Mouse (Mus musculus): ENCODE data around the gene Ptpa. TPM values are rescaled to one million over a fixed set of nuclear protein-coding genes. Genes with fewer than 3 reads are reported as not detected.

Ptpa gene
- polyA plus RNA-seq, 1 experiment from 2014 or later, result 164 TPM

- H3K27ac ChIP-seq, result no peak overlapping the region
- no peak overlapping the region for H3K4me2 ChIP-seq
- WGBS, result 63% methylated on average over 3 of the region's 3 CpGs
- H3K9me3 ChIP-seq, result no peaks in the 10 kb centered on the region
- 0 out of 2 replicates have a peak, but pooled peaks cover 21% of the 10 kb centered on the region for H3K4me1 ChIP-seq
- no peak overlapping the region for H3K4me3 ChIP-seq
- no peak overlapping the region for H3K9ac ChIP-seq
- no peak for ATAC-seq (ENCODE audit: borderline replicate concordance, extremely low read depth, low FRiP score, low TSS enrichment)
- peaks cover 30% of the 10 kb centered on the region for H3K36me3 ChIP-seq
- H3K27me3 ChIP-seq, result no peaks in the 10 kb centered on the region
These were observed 37.7 kb downstream of the Ptpa start for GRCm38 (mm10) chr2:30453570-30453969.

- H3K9me3 ChIP-seq, result no peaks in the 10 kb centered on the region
- H3K4me1 ChIP-seq, result 0 out of 2 replicates have a peak, but pooled peaks cover 21% of the 10 kb centered on the region
- no peaks in the 10 kb centered on the region for H3K27me3 ChIP-seq
- H3K9ac ChIP-seq, result no peak overlapping the region
- no peak overlapping the region for H3K4me3 ChIP-seq
- no peak overlapping the region for H3K27ac ChIP-seq
- 75% methylated on average over 5 of the region's 5 CpGs for WGBS
- H3K4me2 ChIP-seq, result no peak overlapping the region
- ATAC-seq (ENCODE audit: borderline replicate concordance, extremely low read depth, low FRiP score, low TSS enrichment), result no peak
- peaks cover 22% of the 10 kb centered on the region for H3K36me3 ChIP-seq
These were observed 38.7 kb downstream of the Ptpa start for GRCm38 (mm10) chr2:30454587-30454986.

- no peak overlapping the region for H3K27ac ChIP-seq
- WGBS, result 54% methylated on average over 13 of the region's 13 CpGs
- ATAC-seq (ENCODE audit: borderline replicate concordance, extremely low read depth, low FRiP score, low TSS enrichment), result no peak
- no peak overlapping the region for H3K4me3 ChIP-seq
- no peaks in the 10 kb centered on the region for H3K27me3 ChIP-seq
- 0 out of 2 replicates have a peak, but pooled peaks cover 10% of the 10 kb centered on the region for H3K36me3 ChIP-seq
- H3K9ac ChIP-seq, result no peak overlapping the region
- H3K9me3 ChIP-seq, result no peaks in the 10 kb centered on the region
- peaks cover 25% of the 10 kb centered on the region; the same call in 1 of the 2 replicates for H3K4me1 ChIP-seq
- no peak overlapping the region for H3K4me2 ChIP-seq
These were observed 40.5 kb downstream of the Ptpa start for GRCm38 (mm10) chr2:30456104-30456980.

GRCm38 (mm10) chr2:30458349-30458748, 42.5 kb downstream of the Ptpa start:
- Histone ChIP-seq H3K4me2 (no peak overlapping the region), H3K27me3 (no peaks in the 10 kb centered on the region), H3K27ac (peak overlapping the region; percentile 38; the same call in 1 of the 2 replicates), H3K36me3 (0 out of 2 replicates have a peak, but pooled peaks cover 5% of the 10 kb centered on the region), H3K9ac (no peak overlapping the region), H3K4me3 (no peak overlapping the region), H3K4me1 (peaks cover 26% of the 10 kb centered on the region), H3K9me3 (no peaks in the 10 kb centered on the region)
- 60% methylated on average over 6 of the region's 6 CpGs for WGBS
- ATAC-seq (ENCODE audit: borderline replicate concordance, extremely low read depth, low FRiP score, low TSS enrichment), result no peak

DNA sequence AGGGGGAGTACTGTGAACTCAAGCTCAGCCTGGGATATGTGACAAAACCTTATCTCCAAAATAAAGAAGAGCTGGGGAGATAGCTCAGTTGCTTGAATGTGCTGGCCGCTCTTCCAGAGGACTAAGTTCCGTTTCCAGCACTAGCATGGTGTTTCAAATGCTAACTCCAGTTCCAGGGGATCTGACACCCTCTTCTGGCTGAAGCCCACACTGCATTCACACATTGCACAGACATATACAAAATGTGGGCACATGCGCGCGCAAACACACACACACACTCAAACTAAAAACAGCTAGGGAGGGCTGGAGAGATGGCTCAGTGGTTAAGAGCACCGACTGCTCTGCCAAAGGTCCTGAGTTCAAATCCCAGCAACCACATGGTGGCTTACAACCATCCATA, 43.4 kb downstream of the Ptpa start:
- Histone ChIP-seq H3K9ac (no peak overlapping the region), H3K9me3 (no peaks in the 10 kb centered on the region), H3K4me3 (no peak overlapping the region), H3K27ac (no peak overlapping the region), H3K36me3 (0 out of 2 replicates have a peak, but pooled peaks cover 5% of the 10 kb centered on the region), H3K4me1 (peaks cover 27% of the 10 kb centered on the region), H3K4me2 (no peak overlapping the region), H3K27me3 (no peaks in the 10 kb centered on the region)
- ATAC-seq (ENCODE audit: borderline replicate concordance, extremely low read depth, low FRiP score, low TSS enrichment), result no peak
- 86% methylated on average over 6 of the region's 6 CpGs for WGBS

DNA sequence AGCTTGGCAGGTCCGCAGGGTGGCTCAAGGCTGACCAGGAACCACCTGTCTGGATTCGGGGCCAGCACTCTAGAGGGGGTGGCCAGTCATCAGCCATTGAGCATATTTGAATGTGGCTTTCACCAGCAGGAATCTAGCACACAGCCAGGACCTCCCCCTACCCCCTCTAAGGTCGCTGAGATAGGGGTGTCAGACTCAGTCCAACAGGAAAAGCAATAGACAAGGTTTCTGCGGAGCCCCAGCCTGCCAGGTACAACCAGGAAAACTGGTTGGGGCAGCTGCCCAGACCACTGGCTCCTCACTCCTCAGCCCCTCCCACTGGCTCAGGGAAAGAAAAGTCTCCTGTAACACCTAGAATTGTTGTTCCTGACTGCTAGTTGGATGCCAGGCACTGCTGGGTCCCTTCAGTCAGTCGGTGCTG, 47.5 kb downstream of the Ptpa start:
- Histone ChIP-seq H3K36me3 (no peaks in the 10 kb centered on the region), H3K27ac (peak overlapping the region; percentile 95), H3K9me3 (no peaks in the 10 kb centered on the region), H3K4me3 (peak overlapping the region; percentile 36), H3K27me3 (no peaks in the 10 kb centered on the region), H3K4me1 (peaks cover 41% of the 10 kb centered on the region), H3K9ac (peak overlapping the region; percentile 30), H3K4me2 (peak overlapping the region; percentile 65)
- peak; percentile 59 for ATAC-seq (ENCODE audit: borderline replicate concordance, extremely low read depth, low FRiP score, low TSS enrichment)
- 6% methylated on average over 5 of the region's 5 CpGs for whole genome bisulfite sequencing

- Histone ChIP-seq H3K27ac (peak overlapping the region; percentile 95), H3K4me1 (peaks cover 40% of the 10 kb centered on the region), H3K36me3 (no peaks in the 10 kb centered on the region), H3K27me3 (no peaks in the 10 kb centered on the region), H3K4me2 (peak overlapping the region; percentile 65), H3K9me3 (no peaks in the 10 kb centered on the region), H3K4me3 (peak overlapping the region; percentile 36), H3K9ac (peak overlapping the region; percentile 30; the same call in 1 of the 2 replicates)
- ATAC-seq (ENCODE audit: borderline replicate concordance, extremely low read depth, low FRiP score, low TSS enrichment), result peak; percentile 87
- WGBS, result 2% methylated on average over 9 of the region's 9 CpGs
These were observed 48.1 kb downstream of the Ptpa start for GRCm38 (mm10) chr2:30463904-30464330.

- H3K9ac ChIP-seq, result peak overlapping the region; percentile 30; the same call in 1 of the 2 replicates
- peak overlapping the region; percentile 95 for H3K27ac ChIP-seq
- H3K4me3 ChIP-seq, result peak overlapping the region; percentile 36
- ATAC-seq (ENCODE audit: borderline replicate concordance, extremely low read depth, low FRiP score, low TSS enrichment), result no peak
- H3K36me3 ChIP-seq, result no peaks in the 10 kb centered on the region
- no peaks in the 10 kb centered on the region for H3K9me3 ChIP-seq
- H3K27me3 ChIP-seq, result no peaks in the 10 kb centered on the region
- peak overlapping the region; percentile 65 for H3K4me2 ChIP-seq
- WGBS, result 33% methylated on average over 5 of the region's 5 CpGs
- H3K4me1 ChIP-seq, result peaks cover 40% of the 10 kb centered on the region
These were observed 48.6 kb downstream of the Ptpa start for GRCm38 (mm10) chr2:30464411-30464810.

- ATAC-seq (ENCODE audit: borderline replicate concordance, extremely low read depth, low FRiP score, low TSS enrichment), result no peak
- no peaks in the 10 kb centered on the region for H3K36me3 ChIP-seq
- no peak overlapping the region for H3K27ac ChIP-seq
- no peak overlapping the region for H3K4me3 ChIP-seq
- no peak overlapping the region for H3K9ac ChIP-seq
- peaks cover 39% of the 10 kb centered on the region for H3K4me1 ChIP-seq
- WGBS, result 49% methylated on average over 4 of the region's 4 CpGs
- H3K27me3 ChIP-seq, result no peaks in the 10 kb centered on the region
- no peak overlapping the region for H3K4me2 ChIP-seq
- no peaks in the 10 kb centered on the region for H3K9me3 ChIP-seq
These were observed 50.9 kb downstream of the Ptpa start for GRCm38 (mm10) chr2:30466787-30467186.

GRCm38 (mm10) chr2:30469009-30469408, 53.2 kb downstream of the Ptpa start:
- H3K4me3 ChIP-seq, result peak overlapping the region; percentile 86; the same call in 1 of the 2 replicates
- WGBS, result 63% methylated on average over 6 of the region's 6 CpGs
- H3K4me1 ChIP-seq, result peaks cover 26% of the 10 kb centered on the region
- no peak overlapping the region for H3K27ac ChIP-seq
- no peaks in the 10 kb centered on the region for H3K36me3 ChIP-seq
- H3K9me3 ChIP-seq, result no peaks in the 10 kb centered on the region
- H3K9ac ChIP-seq, result no peak overlapping the region
- H3K27me3 ChIP-seq, result no peaks in the 10 kb centered on the region
- no peak for ATAC-seq (ENCODE audit: borderline replicate concordance, extremely low read depth, low FRiP score, low TSS enrichment)
- H3K4me2 ChIP-seq, result peak overlapping the region; percentile 98

DNA sequence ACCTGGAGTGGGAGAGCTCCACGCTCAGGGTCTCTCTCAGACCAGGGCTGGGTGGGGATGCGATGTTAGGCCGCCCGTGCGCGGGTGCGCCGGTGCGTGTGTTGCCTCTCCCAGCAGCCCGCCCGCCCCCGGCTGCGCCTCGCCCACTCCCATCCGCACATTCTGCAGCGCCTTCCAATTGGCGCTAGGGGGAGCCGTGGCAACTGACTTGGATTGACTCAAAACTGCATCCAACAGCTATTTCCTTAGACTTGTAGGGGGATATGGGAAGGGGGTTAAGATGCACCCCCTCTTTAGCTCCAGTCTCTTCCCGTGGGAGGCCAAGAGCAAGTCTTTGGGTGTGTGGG, 53.9 kb downstream of the Ptpa start:
- H3K27ac ChIP-seq, result peak overlapping the region; percentile 97
- ATAC-seq (ENCODE audit: borderline replicate concordance, extremely low read depth, low FRiP score, low TSS enrichment), result no peak
- peak overlapping the region; percentile 86 for H3K4me3 ChIP-seq
- peak overlapping the region; percentile 75 for H3K9ac ChIP-seq
- no peaks in the 10 kb centered on the region for H3K36me3 ChIP-seq
- no peaks in the 10 kb centered on the region for H3K9me3 ChIP-seq
- 0% methylated on average over 19 of the region's 19 CpGs for WGBS
- peaks cover 26% of the 10 kb centered on the region for H3K4me1 ChIP-seq
- H3K27me3 ChIP-seq, result no peaks in the 10 kb centered on the region
- peak overlapping the region; percentile 98 for H3K4me2 ChIP-seq
